Mouse (Mus musculus): ENCODE measurements around the gene Otud7b.
A peak's percentile ranks its signal among the peaks of the same experiment; 100 is the strongest.
"Not testable (repeated sequence)": the region's sequence is repeated elsewhere in the genome, so short reads cannot be mapped to it uniquely, and the experiment has no call there.

Gene Otud7b

DNA sequence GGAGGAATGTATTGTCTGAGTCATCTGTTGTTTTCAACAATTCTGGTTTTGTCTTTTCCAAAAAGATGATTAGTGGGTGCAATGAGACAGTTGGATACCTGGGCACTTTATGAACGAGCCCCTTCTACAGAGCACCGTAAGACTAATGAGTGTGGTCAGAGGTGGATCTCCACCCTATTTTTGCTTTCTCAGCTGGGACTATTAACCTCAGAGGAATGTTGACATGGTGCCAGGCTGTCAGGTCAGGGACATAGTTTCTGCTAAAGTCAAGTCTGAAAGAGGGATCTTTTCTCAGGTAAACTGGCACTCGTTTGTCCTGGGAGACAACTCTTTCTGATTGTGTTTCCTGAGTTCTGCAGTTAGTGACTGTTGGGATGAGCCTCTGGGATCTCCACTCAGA, 30.7 kb downstream of the Otud7b start:
- DNase-seq (ENCODE audit: low spot score in 2 of 2): no peak

DNA sequence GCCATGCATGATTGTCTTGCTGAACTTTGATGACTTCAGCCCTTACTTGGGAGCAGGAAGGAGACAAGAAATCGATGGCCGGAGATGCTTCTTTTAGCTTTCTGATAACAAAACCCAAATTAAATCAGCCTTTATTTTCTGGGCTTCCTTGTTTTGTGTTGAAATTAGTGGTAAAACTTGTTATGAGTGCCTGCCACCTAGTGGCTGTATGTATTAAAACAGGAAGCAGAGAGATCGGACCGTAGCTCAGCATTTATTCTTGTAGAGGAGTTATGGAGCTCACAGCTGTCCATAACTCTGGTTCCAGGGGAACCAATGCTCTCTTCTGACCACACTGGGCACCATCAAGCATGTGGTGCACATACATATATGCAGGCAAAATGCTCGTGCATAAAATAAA, 43.6 kb downstream of the Otud7b start:
- DNase-seq (ENCODE audit: low spot score in 2 of 2): no peak

DNA sequence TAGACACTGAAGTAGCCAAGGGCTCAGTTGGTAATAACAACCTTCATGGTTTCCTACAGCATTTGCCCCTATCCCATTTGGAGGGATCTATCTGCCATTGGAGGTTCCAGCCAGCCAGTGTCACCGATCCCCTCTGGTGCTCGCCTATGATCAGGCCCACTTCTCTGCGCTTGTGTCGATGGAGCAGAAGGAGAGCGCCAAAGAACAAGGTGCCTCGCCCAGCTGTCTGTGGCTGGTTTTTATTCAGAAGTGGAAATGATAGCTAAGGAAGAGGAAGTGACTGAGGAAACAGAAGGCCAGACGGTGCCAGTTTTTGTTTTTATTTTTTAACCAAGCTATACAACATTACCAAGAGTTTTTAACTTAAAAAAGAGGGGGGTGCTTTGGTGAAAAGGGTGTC, 47.5 kb downstream of the Otud7b start:
- DNase-seq (ENCODE audit: low spot score in 2 of 2): no peak

DNA sequence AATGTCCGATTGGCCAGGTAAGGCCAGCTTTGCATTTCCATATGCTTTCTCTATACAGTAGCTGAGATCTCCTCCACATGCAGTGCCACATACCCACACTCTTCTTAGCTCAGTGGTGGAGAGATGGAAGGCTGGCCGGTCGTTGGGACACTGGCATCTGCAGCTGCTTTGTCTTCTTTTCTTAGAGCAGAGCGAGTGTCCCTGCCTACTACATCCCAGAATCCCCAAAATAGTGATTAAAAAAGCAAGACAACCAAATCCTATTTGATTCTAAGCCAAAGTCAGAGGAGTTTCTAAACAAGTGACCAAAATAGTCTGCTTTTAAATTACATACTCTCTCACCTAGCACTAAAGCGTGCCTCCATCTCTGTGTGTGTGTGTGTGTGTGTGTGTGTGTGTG, 48.3 kb downstream of the Otud7b start:
- no peak for DNase-seq (ENCODE audit: low spot score in 2 of 2)

DNA sequence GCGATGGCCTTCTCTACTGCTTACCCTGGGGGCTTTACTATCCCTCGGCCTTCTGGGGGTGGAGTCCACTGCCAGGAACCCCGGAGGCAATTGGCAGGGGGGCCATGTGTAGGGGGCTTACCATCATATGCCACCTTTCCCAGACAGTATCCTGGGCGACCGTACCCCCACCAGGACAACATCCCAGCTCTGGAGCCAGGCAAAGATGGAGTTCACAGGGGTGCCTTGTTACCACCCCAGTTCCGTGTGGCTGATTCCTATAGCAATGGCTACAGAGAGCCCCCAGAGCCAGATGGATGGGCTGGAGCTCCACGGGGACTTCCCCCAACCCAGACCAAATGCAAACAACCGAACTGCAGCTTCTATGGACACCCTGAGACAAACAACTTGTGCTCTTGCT, 51.2 kb downstream of the Otud7b start:
- no peak for DNase-seq (ENCODE audit: low spot score in 2 of 2)

- peak in 1 of 2 experiments; percentile 42 for DNase-seq (ENCODE audit: low spot score in 2 of 2)
Measured at GRCm38 (mm10) chr3:96159820-96160219, 55.5 kb downstream of the Otud7b start.

DNA sequence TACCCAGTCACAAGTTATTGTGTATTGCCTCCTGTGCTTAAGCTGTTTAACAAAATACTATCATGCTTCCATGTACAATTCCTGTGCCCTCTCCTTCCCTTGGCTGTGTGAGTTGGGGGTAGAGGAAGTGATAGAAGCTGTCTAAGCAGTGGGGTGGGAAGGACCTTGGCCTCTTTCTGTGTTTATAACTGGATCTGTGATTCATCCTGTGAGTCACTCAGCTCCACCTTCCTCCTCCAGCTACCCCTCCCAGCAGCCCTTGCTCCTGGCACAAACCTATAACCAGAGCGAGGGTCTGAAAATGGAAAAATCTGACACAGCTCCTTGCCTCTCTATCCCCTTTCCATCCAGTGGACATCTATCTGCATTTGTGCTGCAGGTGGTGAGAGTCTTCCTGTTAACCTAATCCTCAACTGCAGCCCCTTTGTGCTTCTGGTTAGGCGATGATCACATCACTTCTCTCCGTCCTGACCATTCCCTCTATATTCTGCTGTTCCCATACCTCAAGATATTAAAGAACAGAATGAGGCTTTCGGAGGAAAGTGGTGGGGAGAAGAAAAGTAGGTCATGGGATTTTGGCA, 56.0 kb downstream of the Otud7b start:
- peak in 1 of 2 experiments; percentile 53 for DNase-seq (ENCODE audit: low spot score in 2 of 2)

DNA sequence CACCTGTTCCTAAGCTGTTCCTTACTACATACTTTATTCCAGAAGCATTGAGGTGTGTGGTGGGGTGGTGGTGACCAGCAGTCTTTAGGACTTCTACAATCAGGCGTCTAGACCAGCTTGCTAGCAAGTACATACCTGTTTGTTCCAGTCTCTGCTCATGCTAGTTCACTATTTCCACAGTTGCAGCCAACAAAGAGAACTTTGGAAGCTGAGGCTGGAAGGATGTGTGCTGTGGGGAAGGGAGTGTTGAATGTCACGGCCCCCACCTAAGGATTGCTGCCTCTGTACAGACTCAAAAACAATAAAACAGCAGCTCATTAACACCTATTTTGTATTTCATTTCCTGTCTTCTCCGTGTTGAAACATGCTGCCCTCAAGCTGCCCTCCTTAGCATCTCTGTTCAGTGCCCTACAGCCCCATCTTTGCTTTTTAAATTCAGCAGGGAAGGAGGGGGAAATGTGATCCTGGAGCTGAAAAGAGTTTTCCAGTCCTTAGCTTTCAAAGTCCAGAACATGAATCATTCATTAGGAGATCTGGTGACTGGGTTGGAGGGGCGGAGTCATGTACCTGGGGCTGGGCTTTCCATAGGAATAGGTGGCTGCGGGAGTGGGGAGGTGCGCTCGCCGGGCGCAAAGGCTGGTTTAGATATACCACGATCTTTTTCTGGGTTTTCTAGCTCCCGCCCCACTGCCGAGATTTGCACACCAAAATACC, 56.6 kb downstream of the Otud7b start:
- DNase-seq (ENCODE audit: low spot score in 2 of 2): no peak

DNA sequence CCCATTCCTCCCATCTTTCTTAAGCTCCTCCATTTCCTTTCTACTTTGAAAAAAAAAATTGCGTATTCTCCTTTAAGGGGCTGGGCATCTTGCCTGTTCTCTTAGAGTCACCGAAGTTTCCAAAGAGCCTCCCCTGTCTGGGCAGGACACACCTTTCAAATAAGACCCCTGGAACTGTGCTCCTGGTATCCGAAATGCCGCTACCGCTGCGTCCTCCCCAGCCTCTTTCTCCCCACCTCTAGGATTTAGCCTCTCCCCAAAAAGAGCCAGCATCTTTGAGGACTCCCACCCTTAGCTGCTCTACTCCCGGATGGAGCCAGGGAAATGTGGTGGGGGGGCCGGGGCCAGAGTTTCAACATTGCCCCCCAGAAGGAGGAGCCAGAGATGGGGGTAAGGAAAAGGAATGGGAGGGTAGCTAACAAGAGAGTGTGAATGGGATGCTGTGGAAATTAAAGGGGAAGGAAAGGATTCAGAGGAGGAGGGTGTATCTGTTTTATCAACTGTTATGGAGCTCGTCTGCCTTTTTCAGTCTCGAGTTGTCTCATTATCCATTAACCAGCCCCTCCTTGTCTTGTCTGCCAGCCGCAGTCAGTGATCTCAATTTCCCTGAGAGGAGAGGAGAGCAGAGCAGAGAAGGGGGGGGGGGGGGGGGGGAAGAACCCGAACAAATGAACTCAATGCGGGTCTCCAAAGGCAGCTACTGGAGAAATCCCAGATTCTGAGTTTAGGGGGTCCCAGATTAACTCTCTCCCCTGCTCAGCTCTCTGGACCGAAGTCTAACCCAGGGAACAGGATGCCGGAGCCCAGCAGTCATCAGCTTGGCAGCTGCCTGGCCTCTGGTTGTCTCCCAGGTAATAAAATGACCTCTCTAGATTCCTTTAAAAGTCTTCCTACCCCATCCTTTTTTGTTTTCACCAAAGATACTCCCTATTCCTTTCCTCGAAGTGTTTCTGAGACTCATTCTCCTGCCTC, 57.8 kb downstream of the Otud7b start, which contains the start of gene Mtmr11:
TSS of gene Mtmr11 (plus strand) at position 136 of the 972 bp plus-strand sequence.
- DNase-seq (ENCODE audit: low spot score in 2 of 2): no peak

DNA sequence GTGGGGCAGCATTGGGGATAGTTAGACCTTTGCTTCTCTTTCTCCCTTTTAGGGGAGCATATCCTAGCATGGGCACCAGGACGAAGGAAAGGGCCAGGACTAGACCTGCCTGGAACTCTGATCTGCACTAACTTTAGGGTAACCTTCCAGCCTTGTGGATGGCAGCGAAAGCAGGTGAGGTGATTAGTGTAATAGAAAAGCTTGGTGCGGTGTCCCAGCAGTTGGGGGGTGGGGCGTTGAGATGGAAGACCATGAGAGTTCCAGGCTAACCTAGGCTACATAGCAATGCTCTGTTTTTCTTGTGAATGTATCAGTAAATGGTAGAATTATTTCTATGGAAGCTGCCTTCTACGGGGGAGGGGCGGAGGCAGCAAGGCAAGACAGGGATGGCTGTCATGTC, 58.7 kb downstream of the Otud7b start:
- DNase-seq (ENCODE audit: low spot score in 2 of 2): no peak

- no peak for DNase-seq (ENCODE audit: low spot score in 2 of 2)
Measured at GRCm38 (mm10) chr3:96168466-96169158, 64.3 kb downstream of the Otud7b start.

GRCm38 (mm10) chr3:96170276-96170675, 65.9 kb downstream of the Otud7b start:
- DNase-seq (ENCODE audit: low spot score in 2 of 2): no peak

DNA sequence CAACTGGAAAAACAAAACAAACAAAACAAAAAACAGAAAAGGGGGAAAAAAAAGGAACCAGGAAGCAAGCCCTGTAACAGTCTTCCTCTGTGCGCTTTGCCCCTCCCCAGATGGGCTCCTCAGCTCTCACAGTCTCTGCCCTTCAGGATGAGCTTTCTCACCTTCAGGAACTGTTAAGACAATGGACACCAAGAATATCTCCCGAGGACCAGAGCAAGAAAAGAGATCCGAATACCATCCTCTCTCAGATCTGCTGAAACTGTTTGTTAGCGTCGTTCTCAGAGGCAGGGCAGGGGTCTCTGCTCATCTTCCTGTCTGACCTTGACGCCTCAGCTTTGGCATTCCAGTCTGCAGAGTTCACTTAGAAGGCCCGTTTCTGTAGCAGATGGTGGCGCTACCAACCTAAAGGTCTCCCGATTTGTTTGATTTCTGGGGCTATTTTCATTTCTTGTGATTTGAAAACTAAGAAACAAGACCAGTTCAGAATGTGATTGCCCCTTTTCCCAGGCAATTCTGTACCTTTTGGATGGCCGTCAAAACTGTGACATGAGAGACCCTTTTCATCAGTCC, 66.7 kb downstream of the Otud7b start:
- DNase-seq (ENCODE audit: low spot score in 2 of 2): no peak

GRCm38 (mm10) chr3:96171583-96172196, 67.4 kb downstream of the Otud7b start:
- no peak for DNase-seq (ENCODE audit: low spot score in 2 of 2)

DNA sequence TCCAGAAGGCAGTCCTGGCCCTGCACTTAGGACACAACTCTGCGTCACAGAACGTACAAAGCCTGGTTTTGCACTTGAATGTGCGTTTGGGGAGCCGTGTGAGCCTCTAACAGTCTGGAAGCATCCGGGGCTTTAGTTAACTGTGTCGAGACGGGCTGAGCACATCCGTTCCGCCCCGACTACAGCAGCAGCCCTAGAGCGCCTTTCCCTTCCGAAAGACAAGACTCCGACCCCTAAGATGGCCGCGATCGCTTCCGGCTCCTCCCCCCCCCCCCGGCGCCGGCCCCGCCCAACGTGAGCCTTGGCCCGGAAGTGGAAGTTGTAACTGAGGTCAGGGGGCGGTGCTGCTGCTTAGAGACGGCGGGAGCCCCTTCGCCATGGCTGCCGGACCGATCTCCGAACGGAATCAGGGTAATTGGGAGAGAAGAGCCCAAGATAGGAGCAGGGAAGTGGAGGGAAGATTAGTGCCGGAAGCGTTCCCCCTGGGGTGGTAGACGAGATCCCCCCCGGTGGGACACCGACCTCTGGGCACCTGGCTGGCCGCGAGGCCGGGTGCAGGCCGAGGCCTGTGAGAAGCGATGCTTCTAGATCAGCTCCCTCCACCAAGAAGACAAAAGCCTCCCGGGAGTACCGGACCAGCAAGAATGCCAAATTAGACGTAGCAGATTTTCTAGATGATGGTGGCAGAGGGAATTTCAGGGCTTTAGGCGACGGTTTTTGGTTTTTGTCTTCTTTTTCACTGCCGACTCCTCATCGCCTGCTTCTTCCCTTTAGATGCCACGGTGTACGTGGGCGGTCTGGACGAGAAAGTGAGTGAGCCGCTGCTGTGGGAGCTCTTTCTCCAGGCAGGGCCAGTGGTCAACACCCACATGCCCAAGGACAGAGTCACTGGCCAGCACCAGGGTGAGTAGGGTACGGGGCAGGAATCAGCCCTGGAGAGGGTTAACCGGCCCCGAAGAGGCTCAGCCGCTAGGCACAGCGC, 68.2 kb downstream of the Otud7b start, which contains the start of gene Sf3b4:
TSS of gene Sf3b4 (plus strand) at position 136 of the 982 bp plus-strand sequence.
- peak; percentile 83 to 90 for DNase-seq (ENCODE audit: low spot score in 2 of 2)

DNA sequence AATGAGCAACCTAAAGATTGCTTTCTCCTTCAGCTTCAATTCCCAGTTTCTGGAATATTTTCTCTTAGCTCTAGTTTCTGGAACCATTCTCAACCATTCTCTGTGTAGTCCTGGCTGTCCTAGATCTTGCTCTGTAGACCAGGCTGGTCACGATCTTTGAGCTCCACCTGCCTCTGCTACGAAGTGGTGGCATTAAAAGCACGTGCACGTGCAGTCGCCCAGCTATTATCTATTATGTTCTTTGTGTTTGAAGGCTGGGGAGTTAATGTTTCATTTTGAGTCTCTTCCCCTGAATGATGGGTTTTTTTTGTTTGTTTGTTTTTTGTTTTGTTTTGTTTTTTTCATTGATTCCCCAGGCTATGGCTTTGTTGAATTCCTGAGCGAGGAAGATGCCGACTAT, 68.9 kb downstream of the Otud7b start:
- no peak for DNase-seq (ENCODE audit: low spot score in 2 of 2)

GRCm38 (mm10) chr3:96174042-96174441, 69.7 kb downstream of the Otud7b start:
- not testable (repeated sequence) for DNase-seq (ENCODE audit: low spot score in 2 of 2)

DNA sequence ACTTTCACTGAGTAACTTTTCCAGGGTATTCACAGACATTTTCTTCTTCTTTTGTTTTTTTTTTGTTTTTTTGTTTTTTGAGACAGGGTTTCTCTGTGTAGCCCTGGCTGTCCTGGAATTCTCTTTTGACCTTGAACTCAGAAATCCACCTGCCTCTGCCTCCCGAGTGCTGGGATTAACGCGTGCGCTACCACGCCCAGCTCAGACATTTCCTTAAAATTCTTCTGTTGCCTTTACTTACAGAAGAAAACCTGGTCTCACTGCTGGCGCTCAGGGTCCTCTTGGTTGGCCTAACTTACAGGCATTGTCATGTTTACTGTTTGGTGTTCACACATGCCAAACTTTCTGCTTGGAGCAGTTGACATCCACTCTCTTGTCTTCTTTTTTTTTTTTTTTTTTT, 70.9 kb downstream of the Otud7b start:
- DNase-seq (ENCODE audit: low spot score in 2 of 2): no peak

DNA sequence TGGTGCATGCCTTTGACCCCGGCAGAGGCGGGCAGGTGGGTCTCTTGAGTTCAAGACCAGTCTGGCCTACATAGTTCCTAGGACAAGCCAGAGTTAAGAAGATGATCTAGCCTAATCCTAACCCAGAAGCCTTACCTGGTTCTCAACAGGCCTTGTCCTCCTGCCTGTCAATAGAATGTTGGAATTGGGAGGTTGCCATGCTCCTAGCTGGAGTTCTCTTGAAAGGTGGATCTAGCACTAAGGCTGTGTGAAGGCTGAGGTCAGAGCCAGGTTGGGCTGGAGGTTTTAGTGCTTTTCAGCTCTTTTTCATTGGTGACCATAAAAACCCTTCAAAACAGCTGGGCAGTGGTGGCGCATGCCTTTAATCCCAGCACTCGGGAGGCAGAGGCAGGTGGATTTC, 74.1 kb downstream of the Otud7b start:
- DNase-seq (ENCODE audit: low spot score in 2 of 2): no peak

DNA sequence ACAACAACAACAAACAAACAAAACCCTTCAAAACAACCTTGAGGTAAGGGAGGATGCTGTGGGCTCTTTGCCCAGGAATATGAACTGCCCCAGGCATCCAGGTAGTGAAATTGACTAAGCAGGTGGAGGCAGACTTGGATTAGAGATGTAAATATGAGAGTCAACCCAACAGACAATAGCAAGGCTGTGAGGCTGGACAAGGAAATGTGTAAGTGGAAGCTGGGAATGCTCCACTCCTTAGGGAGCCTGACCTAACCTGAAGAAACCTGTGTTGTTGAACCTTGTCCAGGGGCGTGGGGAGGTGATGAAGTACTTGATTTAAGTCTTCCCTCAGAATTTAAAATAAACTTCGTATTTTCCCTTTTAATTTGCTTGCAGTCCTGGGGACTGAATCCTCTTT, 74.6 kb downstream of the Otud7b start:
- no peak for DNase-seq (ENCODE audit: low spot score in 2 of 2)

All from spleen, postnatal 4 days (tissue).